Mouse (Mus musculus) small intestine, adult 2 months (tissue): ENCODE measurements at regions not wholly inside any gene's neighbourhood (a gene's known extent, or its start where the extent isn't known, plus 50 kb on each side); places are given as distances from the start of the nearest gene placed in this dataset.

ENCODE experiments used
- CTCF ChIP-seq: fragments of 200-500 bp; IDR thresholded peaks from 2 replicates; pipeline ENCODE4 v1.5.1; 2012; ENCODE audit warnings: low read depth, mild to moderate bottlenecking, control low read depth, inconsistent platforms, low read length, moderate library complexity, mixed read lengths; ENCODE audit not compliant: insufficient replicate concordance, insufficient read length; ENCODE audit errors: extremely low read depth
- POLR2A ChIP-seq: fragments of 200-500 bp; IDR thresholded peaks from 2 replicates; pipeline ENCODE4 v1.6.1; 2012; ENCODE audit warnings: low read depth, mild to moderate bottlenecking, control low read depth, inconsistent platforms, low read length, moderate library complexity

DNA sequence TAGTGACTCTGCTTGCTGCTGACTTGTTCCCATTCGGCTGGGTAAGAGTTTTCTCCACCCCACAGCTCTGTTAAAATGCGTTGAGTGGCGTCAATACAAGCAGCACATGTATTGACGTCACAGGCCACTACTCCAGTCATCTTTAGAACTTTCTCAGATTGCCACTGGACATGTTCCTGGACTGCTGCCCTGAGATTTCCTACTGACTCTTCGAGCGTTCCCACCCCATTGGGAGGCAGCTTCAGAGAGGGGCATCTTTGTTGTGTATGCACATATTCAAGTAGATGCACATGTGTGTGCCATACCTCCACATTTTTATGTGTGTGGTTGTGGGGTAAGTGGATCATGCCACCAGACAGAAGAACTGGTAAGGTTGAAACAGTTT is 202.2 kb upstream of the Mocs1 start:
- no peak for TF ChIP-seq CTCF
- TF ChIP-seq POLR2A: no peak
